Mouse (Mus musculus) gastrocnemius, adult 18-20 months (tissue): ENCODE data around the gene Efna1. TPM values are rescaled to one million over a fixed set of nuclear protein-coding genes. Genes with fewer than 3 reads are reported as not detected.
A peak's percentile ranks its signal among the peaks of the same experiment; 100 is the strongest.

Source experiments
- DNase-seq: peaks from one replicate; pipeline ENCODE4 v3.0.0; 2021; ENCODE audit warnings: low spot score
- total RNA-seq, 2 experiments: library from RNA; stranded (reverse); gene quantifications; 2 replicates each; pipeline ENCODE4 v1.2.3; 2021

The Efna1 gene
- total RNA-seq, 2 experiments from 2014 or later = 5.7 to 18.8 TPM

DNA sequence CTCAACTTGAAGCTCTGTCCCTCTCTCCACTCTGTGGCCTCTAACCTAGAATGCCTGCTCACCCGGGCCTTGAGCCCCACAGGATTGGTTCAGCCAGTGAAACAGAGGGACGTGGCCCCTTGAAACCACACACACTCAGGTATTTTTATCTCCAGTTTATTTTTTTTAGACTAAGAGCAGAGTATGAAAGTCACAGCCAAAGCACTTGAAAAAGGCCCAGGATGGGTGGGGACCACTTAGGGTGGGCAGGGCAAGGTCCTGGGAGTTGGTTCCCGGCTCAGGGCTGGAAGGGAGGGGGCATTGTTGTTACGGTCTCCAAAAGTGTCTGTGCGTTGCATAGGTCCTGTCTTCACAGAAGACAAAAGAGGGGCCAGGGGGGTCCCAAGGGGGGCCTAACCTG, 33.4 kb upstream of the Efna1 start:
- no peak for DNase-seq

DNA sequence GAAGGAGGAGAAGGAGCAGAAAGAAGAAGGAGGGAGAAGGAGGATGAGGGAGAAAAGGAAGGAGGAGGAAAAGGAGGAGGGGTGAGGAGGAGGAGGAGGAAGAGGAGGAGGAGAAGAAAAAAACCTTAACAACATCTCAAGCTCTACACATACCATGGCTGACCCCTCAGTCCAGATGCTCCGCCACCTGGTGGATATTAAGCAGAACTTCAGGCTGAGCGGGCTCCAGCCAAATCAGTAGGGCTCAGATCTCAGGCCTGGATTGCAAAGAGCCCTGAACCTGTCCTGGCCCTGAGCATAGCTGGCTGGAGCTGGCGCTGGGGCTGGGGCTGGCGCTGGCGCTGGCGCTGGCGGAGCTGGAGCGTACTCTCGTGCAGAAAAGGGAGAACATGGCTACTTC, 27.1 kb upstream of the Efna1 start:
- peak; percentile 76 for DNase-seq

DNA sequence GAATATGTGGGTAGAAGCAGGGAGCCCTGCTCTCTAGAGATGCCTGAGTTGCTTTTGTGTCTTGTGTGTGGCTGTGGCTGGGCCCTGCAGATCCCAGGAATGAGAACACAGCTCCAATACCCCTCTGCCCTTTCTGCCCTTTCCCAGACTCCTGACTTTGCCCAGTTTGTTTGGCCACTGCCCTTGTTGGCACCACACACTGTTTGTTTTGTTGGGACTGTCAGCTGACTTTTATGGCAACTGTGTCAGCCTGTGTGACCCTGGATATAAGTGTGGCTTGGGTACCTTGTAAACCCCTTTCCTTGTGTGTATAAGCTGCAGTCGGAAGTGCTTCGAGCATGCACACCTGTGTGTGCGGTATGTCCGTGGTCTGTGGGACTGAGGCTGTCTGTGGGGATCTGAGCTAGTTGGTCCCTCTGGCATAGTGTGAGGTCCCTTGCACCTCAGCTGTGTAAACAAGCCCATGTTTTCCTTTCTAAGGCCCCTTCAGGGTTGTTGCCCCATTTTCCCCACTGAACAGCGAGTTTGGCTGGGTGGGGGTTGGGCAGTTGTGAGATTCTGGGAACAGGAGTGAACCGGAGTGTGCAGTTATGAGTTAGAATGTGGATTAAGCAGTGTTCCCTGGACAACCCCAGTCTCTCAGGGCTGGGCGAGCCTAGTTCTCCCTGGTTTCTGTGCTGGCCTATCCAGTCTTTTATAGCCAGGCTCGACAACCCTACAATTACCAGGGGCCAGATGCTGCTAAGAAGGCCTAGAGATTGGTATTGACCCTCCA, 24.8 kb upstream of the Efna1 start:
- DNase-seq = no peak

DNA sequence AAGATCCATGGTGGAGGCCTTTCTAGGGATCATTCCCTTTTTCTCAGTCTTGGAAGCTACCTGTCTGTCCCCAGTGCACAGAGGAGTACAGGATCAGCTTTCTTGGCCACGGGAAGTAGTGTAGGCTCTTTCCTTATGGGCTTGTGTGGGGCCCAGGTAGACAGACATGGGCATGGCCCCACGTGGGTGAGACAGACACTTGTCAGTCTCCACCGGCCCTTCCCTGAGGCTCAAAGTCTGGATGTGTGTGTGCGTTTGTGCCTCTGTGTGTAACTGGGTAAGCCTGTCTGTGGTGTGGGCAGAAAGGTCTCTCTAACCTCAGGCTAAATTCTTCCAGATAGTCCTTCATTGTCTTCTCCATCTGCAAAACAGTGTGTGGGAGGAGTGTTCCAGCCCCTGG, 24.2 kb upstream of the Efna1 start:
- no peak for DNase-seq

DNA sequence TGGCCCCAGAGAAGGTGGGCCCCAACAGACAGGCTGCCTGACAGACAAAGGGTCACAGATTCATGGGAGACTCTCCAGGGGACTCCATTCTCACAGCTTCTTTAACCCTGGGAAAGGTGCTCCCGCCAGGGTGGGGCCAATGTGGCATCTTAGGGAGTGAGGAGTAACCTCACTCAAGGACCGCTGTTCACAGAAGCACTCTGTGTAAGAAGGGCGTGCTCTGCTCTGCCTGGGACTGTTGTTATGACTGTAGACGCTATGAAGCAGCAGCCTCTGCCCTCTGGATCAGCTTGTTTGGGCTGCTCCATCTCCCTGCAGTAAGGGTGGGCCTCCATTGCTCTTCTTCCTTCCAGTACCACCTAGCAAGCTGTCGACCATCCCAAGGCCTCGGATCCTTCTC, 23.5 kb upstream of the Efna1 start:
- DNase-seq = no peak

DNA sequence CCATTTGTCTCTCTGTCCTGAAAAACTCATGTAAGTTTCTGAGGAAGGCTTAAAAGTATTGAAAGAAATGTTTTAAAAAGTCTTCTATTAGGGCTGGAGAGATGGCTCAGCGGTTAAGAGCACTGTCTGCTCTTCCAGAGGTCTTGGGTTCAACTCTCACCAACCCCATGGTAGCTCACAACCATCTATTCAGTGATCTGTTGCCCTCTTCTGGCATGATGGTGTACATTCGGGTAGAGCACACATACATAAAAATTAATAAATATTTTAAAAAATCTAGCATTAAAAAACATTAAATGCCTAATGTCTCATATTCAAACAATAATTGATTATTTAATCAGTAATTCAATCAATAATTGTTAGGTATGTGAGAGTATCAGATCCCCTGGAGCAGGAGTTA, 19.6 kb upstream of the Efna1 start:
- no peak for DNase-seq

DNA sequence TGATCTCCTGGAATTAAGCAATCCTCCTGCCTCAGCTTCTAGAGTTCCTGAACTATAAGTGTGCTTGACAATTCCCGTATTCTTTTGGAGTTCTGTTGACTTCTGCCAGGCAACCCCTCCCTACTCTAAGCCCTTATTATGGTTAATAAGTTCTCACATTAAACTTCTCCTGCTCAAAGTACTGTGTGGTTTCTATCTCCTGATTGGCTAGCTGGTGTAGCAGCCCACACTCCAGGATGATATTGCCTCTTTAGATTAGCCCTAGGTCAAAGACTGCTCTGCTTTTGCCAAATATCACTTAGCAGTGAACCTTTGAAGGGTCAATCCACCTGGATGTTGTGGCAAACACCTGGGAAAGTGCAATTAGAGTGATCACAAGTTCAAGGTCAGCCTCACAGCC, 19.1 kb upstream of the Efna1 start:
- DNase-seq = no peak

DNA sequence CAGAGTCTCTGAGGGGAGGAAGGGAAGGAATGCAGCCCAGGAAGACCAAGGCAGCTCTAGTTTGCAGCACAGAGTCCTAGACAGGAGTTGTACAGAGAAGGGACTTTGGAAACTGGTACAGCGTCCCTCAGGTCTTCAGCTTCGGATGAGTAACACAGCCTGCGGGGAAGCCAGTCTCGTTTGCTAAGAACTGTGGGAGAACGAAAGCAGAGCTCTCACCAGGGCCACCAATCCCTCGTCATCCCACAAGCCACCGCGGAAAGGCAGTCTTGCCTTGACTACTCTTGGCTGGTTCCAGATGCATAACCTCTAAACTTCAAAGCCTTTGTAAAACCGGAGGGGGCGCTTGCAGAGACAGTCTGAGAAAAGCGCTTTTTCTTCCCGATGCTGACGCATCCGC, 18.6 kb upstream of the Efna1 start:
- DNase-seq = no peak

DNA sequence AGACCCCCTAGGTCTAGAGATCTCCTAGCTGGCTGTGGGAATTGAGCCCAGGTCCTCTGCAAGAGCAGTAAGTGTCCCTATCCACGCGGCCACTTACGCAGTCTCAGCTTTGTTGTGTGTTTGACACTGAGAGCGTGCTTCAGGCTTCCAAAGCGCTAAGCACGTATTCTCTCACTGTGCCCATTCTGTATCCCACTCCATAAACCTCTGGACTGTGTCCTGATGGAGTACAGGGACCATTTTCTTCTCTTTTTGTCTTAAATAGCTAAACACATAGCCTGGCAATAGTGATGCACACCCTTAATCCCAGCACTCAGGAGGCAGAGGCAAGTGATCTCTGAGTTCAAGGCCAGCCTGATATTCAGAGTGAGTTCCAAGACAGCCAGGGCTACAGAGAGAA, 18.0 kb upstream of the Efna1 start:
- DNase-seq = no peak

DNA sequence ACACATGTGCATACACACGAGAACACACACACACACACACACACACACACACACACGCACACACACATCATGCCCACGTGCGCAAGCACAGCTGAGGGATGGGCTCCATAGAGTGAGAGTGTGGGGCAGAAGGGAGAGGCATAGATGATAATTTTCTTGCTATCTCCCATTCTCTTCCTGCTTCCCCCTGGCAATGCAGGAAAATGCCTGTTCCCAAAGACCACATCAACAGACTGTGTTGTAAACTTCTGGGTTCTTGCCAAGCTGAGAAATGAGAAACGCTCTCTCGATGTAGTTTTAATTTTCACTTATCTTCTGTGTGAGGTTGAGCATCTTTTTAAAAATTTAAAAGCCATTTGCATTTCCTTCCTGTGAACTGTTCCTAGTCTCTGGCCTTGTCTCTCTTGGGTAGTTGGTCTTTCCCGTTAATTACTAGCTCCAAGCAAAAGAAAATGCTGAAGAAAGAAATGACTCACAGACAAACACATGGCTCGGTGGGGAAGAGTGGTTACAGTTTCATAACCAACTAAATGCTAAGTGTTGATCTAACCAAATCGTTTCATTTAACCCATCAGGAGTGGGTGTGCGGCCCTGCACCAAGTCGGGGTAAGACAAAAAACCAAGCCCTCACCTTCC, 15.9 kb upstream of the Efna1 start:
- no peak for DNase-seq

DNA sequence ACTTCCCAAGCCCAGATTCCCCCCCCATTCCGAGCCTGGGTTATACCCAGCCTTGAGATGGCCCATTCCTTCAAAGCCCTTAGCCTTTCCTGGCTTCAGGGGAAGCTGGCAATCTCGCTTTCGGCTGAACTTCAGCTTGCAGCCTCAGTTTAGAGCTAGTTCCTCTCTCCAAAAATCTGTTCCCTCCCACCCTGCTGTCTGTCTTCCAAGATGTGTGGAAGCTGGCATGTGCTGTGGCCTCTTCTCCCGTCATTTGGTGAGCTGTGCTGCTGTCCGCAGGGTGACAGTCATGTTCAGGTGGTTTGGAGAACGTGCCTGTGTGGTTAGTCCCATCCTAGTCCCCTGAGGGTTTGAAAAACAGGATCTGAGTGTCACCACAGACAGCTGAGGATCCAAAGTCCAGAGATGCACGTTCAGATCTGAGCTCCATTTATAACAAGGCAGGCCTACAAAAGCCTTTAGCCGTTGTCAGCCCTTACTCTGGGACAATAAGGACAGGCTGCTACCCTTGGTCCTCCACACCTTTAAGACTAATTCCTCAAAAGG, 14.8 kb upstream of the Efna1 start:
- DNase-seq = no peak

DNA sequence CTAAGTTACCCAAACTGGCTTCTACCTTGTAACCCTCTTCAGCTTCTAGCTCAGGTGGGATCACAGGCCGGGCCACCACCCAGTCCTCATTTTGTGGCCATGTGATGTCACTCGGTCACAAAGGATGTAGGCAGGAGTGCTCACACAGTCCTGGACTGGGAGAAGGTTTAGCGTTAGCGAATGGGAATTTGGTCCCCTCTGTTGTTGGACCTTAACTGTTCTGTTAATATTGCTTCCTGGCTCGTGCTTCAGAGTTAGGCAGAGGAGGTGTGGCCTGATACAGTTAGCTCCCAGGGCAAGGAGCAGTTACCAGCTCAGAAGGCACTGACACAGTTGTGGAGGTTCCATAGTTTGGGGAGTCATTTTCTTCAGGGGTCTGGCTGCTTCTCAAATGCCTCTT, 13.3 kb upstream of the Efna1 start:
- DNase-seq = no peak

DNA sequence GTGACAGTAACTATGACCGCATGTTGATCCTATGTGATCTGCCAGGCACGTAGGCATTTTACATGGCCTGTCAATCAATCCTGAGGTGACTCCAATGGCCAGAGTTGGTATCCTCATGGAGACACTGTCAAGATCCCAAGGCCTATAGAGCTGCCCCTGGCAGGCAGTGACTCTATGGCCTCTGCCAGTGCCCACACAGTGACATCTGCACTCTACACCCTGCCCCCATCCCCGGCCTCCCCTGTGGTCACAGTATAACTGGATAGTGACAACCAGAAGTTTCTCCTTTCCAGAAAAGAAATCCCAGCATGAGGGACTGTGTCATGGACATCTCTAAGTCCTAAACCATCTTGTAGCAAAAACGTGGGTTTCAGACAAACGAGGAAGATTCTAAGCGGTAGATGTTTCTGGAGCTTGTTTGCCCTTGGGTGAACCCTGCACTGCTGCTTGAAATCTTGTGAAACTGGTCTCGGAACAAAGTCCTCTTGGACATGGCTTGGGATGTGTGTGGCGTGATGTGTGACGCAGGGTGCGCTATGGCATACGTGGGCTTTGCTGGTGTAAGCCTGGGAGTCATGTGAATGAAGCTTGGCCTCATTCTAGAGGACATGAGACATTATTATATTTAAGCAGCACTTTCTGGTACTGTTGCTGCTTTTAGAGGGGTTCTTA, 12.4 kb upstream of the Efna1 start:
- no peak for DNase-seq

DNA sequence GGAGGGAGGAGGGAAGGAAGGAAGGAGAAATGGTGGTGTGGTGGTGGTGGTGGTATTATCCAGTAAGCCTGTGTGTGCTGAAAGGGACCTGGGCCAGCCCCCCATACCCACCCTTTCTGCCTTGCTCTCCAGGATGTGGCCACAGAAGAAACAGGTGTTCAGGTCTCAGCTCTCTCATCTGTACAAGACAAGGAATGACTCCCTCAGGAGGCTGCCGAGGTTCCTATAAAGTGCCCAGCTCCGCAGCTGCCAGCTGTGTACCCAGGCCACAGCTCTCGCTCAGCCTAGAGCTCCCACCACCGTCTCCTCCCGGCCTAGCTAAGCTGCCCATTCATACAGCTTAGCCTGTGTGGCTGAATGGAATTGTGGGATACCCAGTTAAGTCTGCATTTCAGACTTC, 11.4 kb upstream of the Efna1 start:
- DNase-seq = no peak

DNA sequence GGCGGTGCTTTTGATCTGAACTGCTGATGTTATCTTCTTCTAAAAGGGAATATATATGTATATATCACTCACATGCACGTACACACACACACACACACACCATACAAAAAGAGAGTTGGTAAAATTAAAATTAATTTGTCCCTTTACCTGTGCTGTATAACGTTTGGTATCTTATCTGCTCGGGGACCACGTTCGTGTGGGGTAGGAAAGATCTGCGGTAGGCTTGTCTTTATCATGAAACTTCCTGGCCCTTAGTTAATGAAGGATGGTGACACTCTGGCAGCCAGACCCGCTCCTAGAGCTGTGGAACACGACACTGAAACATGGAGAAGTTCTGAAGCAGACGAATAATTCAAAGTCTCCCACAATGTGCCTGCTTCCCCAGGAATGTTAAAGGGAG, 10.9 kb upstream of the Efna1 start:
- no peak for DNase-seq

DNA sequence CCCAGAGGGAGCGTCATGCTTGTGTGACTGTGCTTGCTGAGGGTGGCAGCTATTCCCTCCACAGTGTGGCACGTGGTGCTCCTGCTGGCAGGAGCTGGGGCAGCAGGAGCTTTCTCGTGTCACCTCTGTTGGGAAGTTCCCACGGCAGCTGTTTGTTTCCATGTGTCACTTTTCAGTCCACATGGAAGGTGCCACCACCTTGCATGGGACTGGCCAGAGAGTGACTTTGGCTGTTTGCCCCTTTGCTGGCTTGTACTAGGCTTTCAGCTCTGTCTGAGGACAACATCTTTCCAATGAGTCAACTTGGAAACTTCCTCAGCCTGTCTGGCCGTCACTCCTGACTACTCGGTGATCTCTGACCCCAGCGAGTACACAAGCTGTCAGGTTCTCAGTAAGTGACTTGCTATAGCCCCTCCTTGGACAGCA, 7.6 kb upstream of the Efna1 start:
- DNase-seq = peak; percentile 68

DNA sequence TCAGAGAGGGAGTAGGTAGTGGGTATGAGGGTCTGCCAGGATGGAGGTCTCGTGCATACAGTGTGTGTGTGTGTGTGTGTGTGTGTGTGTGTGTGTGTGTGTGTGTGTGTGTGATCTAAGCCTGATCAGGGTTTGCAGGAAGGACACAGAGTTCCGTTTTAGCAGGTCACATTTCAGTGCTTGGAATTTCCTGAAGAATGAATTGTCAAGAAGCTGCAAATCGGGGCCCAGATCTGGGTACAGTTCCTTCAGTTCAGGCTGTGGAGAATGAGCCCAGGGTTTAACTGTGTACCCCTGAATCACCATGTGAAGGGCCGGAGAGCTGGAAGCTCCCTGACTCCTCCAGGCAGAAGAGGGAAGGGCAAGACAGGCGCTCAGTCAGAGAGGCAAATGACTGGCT, 6.3 kb upstream of the Efna1 start:
- no peak for DNase-seq

DNA sequence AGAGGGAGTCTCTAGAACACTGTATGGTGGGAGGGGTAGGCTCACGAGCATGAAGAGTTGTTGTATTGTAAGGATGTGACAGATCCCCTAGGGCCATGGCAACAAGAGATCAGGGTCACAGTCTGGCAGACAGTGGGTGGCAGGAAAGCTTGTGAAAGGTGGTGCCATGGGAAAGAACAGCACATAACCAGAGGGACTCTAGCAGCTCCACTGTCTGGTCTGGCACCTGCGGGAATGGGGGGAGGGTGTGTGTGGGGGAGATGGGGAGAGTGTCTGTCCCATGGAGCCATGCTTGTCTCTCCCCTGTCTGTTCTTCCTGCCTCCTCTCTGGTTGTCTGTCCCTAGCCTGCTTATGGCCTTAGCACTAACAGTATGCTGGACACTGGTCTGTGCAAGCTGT, 4.6 kb upstream of the Efna1 start:
- DNase-seq = no peak

DNA sequence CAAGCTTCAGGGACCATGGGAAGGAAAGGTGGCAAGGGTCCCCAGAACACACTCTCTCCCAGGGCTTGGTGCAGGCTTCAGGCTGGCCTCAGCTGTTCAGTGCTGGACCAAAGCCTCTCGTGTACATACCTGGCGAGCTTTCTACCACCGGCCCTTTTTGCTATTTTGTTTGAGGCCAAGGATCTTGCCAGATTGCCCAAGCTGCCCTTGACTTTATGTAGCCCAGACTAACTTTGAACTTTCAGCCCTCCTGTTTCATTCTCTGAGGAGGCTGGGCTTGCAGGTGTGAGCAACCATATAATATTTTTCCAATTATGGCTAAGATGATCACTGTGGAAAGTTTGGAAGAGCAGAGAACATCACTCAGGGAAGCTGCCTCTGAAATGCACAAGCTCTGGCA, 3.3 kb upstream of the Efna1 start:
- no peak for DNase-seq

DNA sequence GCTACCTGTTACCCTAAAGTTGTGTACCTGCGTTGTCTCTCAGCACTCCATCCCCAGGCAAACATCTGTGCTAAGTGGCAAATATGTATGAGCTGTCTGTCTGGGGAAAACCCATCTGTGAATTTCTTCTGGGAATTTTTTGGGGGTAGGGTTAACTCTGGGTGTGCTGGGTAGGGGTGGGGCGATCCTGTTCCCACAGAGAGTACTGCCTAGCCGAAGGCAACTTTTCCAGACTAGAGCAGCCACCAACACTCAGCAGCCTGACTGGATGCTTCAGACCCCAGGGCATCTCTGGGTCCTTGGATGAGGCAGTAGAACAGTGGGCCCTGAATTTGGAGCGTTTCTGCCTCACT, 1.3 kb upstream of the Efna1 start:
- no peak for DNase-seq

DNA sequence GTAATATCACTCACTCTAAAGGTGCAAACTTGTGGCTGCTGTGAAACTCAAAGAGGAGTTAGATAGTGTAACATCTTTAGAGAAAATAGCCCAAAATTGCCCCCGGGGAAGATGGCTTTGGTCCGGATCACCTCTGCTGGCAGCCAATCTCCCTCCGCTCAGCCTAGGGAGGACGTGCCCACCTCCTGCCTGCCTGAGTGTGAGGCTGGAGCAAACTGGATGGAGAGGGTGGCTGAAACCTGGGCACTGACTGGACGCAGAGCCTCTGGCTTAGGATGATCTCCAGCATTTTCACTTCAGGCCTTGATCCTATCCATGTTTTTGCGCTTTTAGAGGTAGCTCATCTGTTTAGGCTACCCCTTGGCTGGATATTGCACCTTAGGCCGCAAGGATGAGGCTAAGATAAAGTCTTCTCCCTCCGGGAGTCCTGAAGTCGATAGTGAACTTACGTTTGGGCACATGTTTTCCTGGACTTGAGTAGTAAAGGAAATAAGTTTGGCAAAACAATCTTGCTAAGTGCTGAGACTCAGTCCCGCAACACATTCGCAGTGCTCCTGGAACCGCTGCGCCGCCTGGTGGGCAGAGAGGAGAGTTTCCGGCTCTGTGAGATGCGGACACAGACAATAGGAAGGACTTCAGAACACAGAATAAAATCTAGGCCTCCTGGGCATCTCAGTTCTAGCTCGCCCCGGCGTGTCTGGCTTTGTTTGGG, 793 bp upstream of the Efna1 start:
- DNase-seq = peak; percentile 85

DNA sequence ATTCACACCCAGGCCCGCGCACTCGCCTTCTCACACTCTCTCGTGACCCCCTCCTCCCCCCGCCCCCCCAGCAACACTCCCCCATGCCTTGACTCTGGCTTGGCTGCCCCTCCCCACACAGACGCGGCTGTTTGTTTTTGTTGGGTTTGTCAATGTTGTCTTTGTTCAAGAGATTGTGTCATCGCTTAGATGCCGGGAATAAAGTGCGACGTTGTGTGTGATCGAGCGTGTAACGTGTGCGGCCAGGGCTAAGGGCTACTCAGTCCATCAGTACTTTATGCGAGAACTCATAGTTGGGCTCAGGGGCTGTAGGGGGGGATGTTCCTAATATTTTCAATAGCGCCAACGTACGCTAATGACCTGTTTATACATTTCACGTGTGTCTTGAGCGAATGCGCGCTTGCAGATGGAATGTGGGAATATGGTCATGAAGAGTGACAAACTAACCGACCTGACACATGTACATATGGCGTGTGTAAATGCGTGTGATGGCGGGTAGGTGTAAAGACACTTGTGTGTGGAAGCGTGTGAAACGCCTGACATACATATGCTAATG, 814 bp downstream of the Efna1 start:
- DNase-seq = no peak
